Mouse (Mus musculus) mouse trophoblast stem cell (cell line): Measurements from ENCODE around the gene Fbxl19.
"Not testable (repeated sequence)": the region's sequence is repeated elsewhere in the genome, so short reads cannot be mapped to it uniquely, and the experiment has no call there.

ENCODE experiments used
- in situ Hi-C, 2 experiments: fragments of 300-500 bp; cut with MseI, MboI; formaldehyde crosslinking; loops; 2 replicates in 1 of 2; 3 replicates in 1 of 2; pipeline ENCODE4 v1.15.1; 2025

Gene Fbxl19

GRCm38 (mm10) chr7:127730170-127730569, 14.2 kb upstream of the Fbxl19 start:
- in situ Hi-C loops = no loop called here

- in situ Hi-C loops = not testable (repeated sequence)
Observed at GRCm38 (mm10) chr7:127732066-127732465, 12.3 kb upstream of the Fbxl19 start, which contains the start of gene Ctf2. Ctf2 (minus strand) TSS chr7:127732166.

- in situ Hi-C loops = no loop called here
Observed at GRCm38 (mm10) chr7:127745251-127745651, 908 bp downstream of the Fbxl19 start.

- in situ Hi-C loops = no loop called here
Observed at GRCm38 (mm10) chr7:127745652-127746493, 1.5 kb downstream of the Fbxl19 start.

- in situ Hi-C loops = no loop called here
Observed at GRCm38 (mm10) chr7:127746494-127747491, 2.5 kb downstream of the Fbxl19 start.

- in situ Hi-C loops = no loop called here
Observed at GRCm38 (mm10) chr7:127747559-127748234, 3.4 kb downstream of the Fbxl19 start.

- in situ Hi-C loops = no loop called here
Observed at GRCm38 (mm10) chr7:127748235-127748560, 3.9 kb downstream of the Fbxl19 start.

- in situ Hi-C loops = no loop called here
Observed at GRCm38 (mm10) chr7:127750131-127751127, 6.1 kb downstream of the Fbxl19 start.

- in situ Hi-C loops = no loop called here
Observed at GRCm38 (mm10) chr7:127751619-127752018, 7.3 kb downstream of the Fbxl19 start.

GRCm38 (mm10) chr7:127752069-127752468, 7.7 kb downstream of the Fbxl19 start:
- in situ Hi-C loops = no loop called here

- in situ Hi-C loops = no loop called here
Observed at GRCm38 (mm10) chr7:127753158-127753557, 8.8 kb downstream of the Fbxl19 start.

GRCm38 (mm10) chr7:127753741-127754140, 9.4 kb downstream of the Fbxl19 start:
- in situ Hi-C loops = no loop called here

- in situ Hi-C loops = loop anchor here in 1 of 2 experiments (5.0 kb wide), 1 partner anchor 37 kb away; no protein-coding TSS in a partner anchor
Observed at GRCm38 (mm10) chr7:127759716-127760115, 15.4 kb downstream of the Fbxl19 start.

GRCm38 (mm10) chr7:127760478-127760877, 16.1 kb downstream of the Fbxl19 start:
- in situ Hi-C loops = loop anchor here in 1 of 2 experiments (5.0 kb wide), 1 partner anchor 38 kb away; no protein-coding TSS in a partner anchor

- in situ Hi-C loops = loop anchor here in 1 of 2 experiments (5.0 kb wide), 1 partner anchor 39 kb away; no protein-coding TSS in a partner anchor
Observed at GRCm38 (mm10) chr7:127761026-127761425, 16.7 kb downstream of the Fbxl19 start.

- in situ Hi-C loops = loop anchor here in 1 of 2 experiments (5.0 kb wide), 1 partner anchor 41 kb away; no protein-coding TSS in a partner anchor
Observed at GRCm38 (mm10) chr7:127763642-127764041, 19.3 kb downstream of the Fbxl19 start.

- in situ Hi-C loops = no loop called here
Observed at GRCm38 (mm10) chr7:127765756-127766155, 21.4 kb downstream of the Fbxl19 start.

- in situ Hi-C loops = no loop called here
Observed at GRCm38 (mm10) chr7:127766851-127767609, 22.7 kb downstream of the Fbxl19 start.

- in situ Hi-C loops = no loop called here
Observed at GRCm38 (mm10) chr7:127767671-127768345, 23.5 kb downstream of the Fbxl19 start.
